Mouse (Mus musculus): ENCODE results near the gene Kif20b.

DNA sequence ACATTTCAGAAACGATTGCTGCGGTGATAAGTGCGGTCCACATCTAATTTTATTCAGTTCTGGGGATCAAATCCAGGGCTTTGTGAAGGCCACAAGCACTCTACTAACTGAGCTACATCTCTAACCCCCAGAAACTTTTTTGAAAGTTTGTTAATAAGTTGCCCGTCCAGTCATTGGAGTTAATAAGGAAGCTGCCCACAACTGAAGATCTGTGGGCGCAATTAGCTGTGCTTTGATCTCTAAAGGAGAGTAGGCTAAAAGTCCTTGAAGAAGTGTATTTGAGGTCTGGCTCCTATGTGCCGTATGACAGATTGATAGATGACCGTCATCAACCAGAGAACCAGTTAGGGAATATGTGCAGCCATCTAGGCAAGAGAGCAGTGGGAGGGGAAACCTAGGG is 20.9 kb upstream of the Kif20b start:
- no peak for TF ChIP-seq CTCF (IDR thresholded peaks at IDR 0.05; ENCODE audit: insufficient read depth, low read length)
- no peak for TF ChIP-seq POLR2A (IDR thresholded peaks at IDR 0.05; ENCODE audit: borderline replicate concordance, extremely low read depth, low read depth, low read length)
